Mouse (Mus musculus): ENCODE measurements at regions not wholly inside any gene's neighbourhood (a gene's known extent, or its start where the extent isn't known, plus 50 kb on each side); places are given as distances from the start of the nearest gene placed in this dataset.

DNA sequence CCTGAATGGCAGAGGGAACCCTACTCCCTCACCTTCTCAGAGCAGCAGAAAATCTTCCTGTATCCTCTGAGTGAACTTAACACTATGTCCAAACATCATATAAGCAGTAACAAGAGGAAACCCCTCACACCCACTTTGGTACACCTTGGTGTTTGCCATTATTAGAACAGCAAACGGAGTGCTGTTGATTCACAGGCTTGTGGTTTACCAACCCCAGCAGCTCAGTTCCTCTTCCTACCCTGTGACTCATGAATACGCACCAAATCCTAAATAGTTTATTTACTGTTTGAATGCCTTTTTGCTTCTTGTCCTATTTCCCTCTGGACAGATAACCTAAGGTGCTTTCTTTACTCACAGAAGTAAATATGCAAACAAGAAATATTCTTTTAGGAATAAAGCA is 233.3 kb downstream of the Foxa2 start:
- no peak for DNase-seq

- peak; percentile 12 to 31 for DNase-seq
Observed at GRCm38 (mm10) chr2:147808036-147808675, 238.6 kb downstream of the Foxa2 start.

DNA sequence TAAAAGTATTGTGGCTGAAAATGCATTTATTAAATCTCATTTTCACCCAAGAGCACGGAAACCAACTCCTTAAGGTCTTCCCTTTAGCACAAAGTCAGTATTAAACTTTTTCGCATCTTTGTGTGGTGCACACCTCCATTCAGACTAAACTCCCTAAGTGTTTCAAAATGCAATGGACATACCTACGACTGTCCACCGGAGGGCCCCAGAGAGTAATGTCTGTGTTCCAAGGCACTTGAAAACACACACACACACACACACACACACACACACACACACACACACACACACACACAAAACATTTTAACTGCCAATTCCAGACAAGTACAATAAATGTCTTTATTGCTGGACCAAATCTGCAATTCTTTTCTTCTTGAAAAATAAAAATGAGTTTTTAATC is 243.7 kb downstream of the Foxa2 start:
- DNase-seq: peak; percentile 33 to 55

GRCm38 (mm10) chr2:147791434-147791833 is 255.3 kb downstream of the Foxa2 start:
- DNase-seq: no peak

DNA sequence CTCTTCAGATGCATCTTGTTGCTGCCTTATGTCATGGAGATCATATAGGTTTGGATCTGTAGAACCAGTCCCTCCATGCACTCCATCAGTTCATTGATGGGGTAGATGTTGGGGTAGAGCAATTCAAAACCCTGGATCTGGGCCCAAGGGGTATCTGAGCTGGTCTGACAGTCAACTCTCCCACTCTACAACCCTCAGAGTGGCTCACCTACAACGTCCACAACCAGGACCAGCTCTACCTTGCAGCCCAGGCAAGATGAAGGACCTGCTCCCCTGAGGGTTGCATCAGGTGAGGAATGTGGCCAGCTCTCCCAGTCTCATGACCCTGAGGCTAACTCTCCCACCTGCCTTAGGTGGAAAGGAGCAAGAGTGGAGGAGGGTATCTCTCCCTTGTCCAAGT is 256.9 kb downstream of the Foxa2 start:
- no peak for DNase-seq

- peak; percentile 65 to 68 for DNase-seq
Observed at GRCm38 (mm10) chr2:147789268-147789667, 257.5 kb downstream of the Foxa2 start.

DNA sequence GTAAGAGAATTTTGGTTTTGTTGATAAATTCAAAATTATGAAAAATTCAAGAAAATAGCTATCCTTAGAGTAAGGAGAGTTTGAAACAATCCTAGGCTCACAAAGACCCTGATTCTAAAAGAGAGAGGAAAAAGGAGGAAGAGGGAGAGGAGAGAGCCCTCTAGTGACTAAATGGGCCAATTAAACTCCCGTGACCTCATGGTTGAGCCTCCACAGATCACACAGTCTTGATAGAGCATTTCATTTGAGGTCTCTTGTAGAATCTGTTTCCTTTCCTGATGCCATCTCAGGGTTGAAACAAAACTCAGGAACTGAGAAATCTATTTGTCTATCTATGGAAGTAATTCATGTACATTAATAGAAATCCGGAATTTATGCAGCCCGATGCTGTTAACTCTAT is 258.8 kb downstream of the Foxa2 start:
- no peak for DNase-seq

GRCm38 (mm10) chr2:147782496-147782895 is 264.3 kb downstream of the Foxa2 start:
- DNase-seq: no peak

DNA sequence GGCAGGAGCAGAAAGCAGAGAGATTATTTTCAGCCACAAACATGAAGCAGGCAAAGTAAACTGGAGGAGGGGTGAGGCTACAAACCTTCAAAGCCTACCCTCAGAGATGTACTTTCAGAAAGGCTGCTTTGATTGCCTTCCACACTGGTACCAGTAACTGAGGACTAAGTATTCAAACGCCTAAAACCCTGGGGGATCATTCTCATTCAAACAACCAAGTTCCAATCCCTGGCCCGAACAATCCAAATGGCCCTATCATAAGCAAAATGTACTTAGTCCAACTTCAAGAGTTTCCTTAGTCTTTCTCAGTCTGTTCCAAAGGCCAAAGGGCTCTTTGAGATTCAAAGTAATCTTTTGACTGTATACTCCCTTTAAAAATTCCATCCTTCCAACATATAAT is 270.5 kb downstream of the Foxa2 start:
- no peak for DNase-seq

DNA sequence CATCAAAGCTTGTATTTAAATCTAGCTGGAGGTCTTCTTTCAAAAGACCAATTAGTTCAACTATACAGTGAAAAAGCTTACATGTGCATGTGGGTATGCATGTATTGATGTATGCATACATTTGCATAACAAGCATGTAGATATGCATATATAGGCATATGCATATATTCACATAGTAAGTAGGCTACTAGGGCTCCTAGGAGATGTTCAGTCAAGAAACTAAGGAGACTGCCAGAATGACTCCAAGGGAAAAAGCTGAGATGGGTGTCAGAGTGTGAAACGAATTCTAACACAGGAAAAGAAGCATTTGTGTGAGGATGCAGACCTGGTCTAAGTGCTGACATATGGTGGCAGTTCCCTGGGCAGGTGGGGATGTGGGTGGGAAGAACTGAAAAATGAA is 274.2 kb downstream of the Foxa2 start:
- DNase-seq: no peak

DNA sequence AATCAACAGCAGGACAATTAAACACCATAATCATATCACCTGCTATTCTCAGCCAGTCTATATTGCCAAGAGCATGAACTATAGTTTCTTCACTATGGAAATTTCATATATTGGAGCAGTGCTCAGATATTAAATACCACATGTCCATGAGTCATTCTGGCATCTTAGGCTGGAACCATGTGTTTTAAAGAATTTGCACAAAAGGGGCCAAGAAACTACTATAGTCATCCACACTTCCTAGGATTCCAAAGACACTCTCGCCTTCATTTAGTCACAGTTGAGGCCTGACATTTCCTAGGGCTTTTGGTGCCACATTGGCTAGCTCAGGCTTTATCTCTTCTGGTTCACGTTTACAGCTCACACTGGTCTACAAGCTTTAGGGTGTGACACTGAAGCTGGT is 293.7 kb downstream of the Foxa2 start:
- DNase-seq: no peak

- DNase-seq: no peak
Observed at GRCm38 (mm10) chr2:147751831-147752230, 294.9 kb downstream of the Foxa2 start.

DNA sequence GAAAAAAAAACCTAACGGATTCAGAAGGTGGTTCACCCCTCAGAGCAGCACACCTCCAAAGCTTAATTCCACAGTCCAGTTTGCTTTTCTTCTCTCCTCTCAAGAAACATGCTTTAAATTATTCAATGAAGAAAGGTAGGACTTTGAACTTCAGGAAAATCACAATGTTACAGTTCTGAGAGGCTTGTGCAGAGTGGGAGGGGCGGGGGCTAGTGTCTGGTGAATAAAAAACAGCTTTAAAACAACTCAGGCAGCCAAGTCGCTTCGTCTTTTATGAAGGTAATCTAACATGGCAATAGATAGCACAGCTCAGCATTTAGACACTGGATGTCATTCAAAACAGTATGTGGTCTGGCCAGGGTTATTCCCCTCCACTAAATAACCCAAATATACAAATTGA is 298.8 kb downstream of the Foxa2 start:
- DNase-seq: no peak

- DNase-seq: no peak
Observed at GRCm38 (mm10) chr2:147743908-147744307, 302.9 kb downstream of the Foxa2 start.

- peak; percentile 2 to 32 for DNase-seq
Observed at GRCm38 (mm10) chr2:147738307-147738872, 308.4 kb downstream of the Foxa2 start.

DNA sequence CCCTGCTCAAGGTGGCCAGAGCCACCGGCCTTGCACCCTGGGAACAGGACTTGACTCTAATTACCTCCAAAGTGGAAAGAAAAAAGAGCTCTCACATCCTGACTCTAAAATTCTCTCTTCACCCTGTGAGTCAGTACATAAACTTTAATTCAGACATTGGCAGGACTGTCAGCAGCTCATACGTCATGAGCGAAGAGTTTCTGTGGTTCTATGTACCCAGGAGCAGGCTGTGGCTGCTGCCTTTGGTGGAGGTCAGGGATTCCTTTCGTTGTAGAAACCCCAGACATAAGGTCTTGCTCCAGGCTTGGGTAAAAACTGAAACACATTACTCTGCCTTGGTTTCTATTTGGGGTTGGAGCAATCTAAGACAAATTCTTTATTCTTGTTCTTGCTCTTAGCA is 319.4 kb downstream of the Foxa2 start:
- no peak for DNase-seq

DNA sequence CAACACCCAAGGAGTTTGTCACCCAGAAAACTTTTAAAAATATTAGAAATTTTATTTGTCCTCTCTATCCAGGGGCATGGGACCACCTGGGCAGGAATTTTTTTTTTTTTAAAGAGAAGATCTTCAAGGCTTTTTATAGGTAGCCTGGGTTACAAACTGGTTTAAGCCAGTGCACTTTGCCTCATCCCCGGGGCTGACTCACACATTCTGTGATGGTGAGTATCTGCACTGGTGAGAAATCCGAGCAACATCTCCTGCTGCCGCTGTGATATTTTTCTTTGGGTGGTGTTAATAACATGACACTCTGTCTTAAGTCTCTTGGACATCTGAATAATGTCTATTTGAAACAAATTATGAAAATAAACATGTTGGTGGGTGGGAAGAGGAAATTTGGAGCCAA is 327.8 kb downstream of the Foxa2 start:
- DNase-seq: no peak

GRCm38 (mm10) chr2:147717484-147717947 is 329.3 kb downstream of the Foxa2 start:
- DNase-seq: no peak

DNA sequence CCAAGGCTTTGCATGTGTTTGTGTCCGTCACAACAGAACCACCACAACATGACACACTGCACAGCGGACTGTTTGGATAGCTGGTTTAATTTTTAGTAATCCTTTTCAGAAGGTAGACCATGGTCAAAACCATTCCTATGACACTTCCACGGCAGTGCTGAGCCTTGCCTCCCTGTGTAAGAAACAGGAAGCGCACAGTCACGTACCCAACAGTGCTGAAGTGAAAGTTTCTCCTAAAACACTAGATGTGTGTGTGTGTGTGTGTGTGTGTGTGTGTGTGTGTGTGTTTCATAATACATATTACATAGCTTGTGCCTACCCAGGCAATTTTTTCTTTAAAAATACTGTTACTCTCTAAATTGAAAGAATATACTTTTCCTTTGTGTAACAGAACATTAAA is 331.0 kb downstream of the Foxa2 start:
- no peak for DNase-seq

DNA sequence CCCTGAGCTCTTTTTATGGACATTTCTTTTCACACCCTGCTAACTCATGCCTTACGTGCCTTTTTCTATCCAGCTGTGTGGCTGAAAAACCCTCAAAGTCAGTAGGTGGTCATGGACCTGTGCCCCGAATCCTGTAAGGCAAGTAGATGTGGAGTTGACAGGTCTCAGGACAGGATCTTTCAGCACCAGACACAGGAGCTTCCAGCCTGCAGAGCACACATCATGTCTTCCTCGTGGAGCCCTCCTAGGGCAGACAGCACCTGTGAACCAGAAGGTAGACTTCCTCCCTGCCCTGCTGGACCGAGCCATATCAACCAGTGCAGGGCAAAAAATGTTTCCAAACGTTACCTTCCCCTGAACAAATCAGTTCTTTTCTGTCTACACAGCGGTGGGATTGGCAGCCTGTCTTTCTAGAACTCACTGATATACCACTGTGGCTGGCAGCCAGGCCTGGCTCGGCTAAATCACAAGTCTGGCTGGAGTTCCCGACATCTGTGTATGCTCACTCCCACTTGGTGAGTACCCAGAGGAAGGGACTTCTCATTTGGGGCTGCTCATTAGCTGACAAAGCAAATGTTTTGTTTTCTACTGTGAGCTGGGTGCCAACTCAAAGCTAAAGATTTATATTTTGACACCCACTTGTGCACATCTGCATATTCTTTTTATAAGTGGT is 336.0 kb downstream of the Foxa2 start:
- no peak for DNase-seq

- DNase-seq: no peak
Observed at GRCm38 (mm10) chr2:147709799-147710198, 337.0 kb downstream of the Foxa2 start.

DNA sequence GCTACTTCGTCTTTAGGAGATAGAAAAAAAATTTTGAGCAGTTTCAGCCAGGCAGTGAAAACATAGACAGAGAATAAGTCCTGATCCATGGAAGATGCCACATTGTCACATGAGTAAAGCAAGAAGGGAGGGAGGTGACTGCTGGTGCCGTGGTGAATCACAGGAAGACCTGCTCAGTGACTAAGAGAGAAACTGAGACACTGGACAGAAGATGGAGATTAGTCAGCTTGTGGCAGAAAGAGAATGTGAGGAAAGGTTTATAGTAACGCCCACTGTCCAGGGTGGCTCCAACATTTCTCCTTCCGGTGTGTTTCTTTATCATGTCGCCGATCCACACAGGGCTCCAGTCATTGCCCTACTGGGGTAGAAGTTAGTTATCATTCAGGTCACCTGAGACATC is 339.6 kb downstream of the Foxa2 start:
- no peak for DNase-seq

DNA sequence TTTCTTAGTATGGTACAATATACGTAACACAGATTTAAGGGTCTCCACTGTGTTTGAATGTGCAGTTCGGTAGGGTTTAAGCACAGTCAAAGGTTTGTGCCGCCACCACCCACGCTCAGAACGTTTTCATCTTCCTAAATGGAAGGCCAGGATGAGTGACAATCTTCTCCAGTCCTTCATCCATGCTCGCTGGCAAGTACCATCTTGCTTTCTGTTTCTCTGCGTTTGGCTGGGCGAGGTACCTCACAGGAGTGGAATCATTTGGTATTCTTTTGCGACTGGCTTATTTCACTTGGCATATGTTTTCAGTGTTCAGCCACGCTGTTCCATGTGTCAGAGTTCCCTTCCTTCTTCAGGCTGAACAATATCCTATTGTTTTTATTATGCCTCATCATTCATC is 342.3 kb downstream of the Pax1 start:
- DNase-seq: no peak
